Mouse (Mus musculus) thymus, adult 2 months (tissue): ENCODE measurements around the gene Il34.

ENCODE experiments used
- CTCF ChIP-seq: fragments of 200-500 bp; IDR thresholded peaks from 2 replicates; pipeline ENCODE4 v1.5.1; 2012; ENCODE audit warnings: mild to moderate bottlenecking, control low read depth, low read length, moderate library complexity, borderline replicate concordance; ENCODE audit not compliant: control insufficient read depth, poor library complexity, insufficient read depth; ENCODE audit errors: extremely low read depth
- POLR2A ChIP-seq: fragments of 200-500 bp; IDR thresholded peaks from 2 replicates; pipeline ENCODE4 v1.6.1; 2012; ENCODE audit warnings: mild to moderate bottlenecking, low read length, control low read depth, moderate library complexity; ENCODE audit not compliant: control insufficient read depth, poor library complexity, insufficient read depth; ENCODE audit errors: extremely low read depth

GRCm38 (mm10) chr8:110842012-110842574 is 36.4 kb upstream of the Il34 start:
- TF ChIP-seq CTCF (no peak), POLR2A (no peak)
